Mouse (Mus musculus): ENCODE measurements around the gene Myo9b. TPM values are rescaled to one million over a fixed set of nuclear protein-coding genes. Genes with fewer than 3 reads are reported as not detected.
A peak's percentile ranks its signal among the peaks of the same experiment; 100 is the strongest.

The Myo9b gene
- total RNA-seq, 2 experiments from 2014 or later = 20.5 to 22.3 TPM

GRCm38 (mm10) chr8:71383860-71384259, 111.3 kb downstream of the Myo9b start:
- DNase-seq = no peak

GRCm38 (mm10) chr8:71385212-71385835, 112.8 kb downstream of the Myo9b start:
- DNase-seq = no peak

- DNase-seq = peak in 1 of 2 experiments; percentile 63
These were observed 115.8 kb downstream of the Myo9b start for GRCm38 (mm10) chr8:71388267-71388666.

- peak in 1 of 2 experiments; percentile 0 for DNase-seq
These were observed 119.2 kb downstream of the Myo9b start for GRCm38 (mm10) chr8:71391696-71392095.

- no peak for DNase-seq
These were observed 119.9 kb downstream of the Myo9b start for GRCm38 (mm10) chr8:71392391-71392790.

- DNase-seq = peak; percentile 3 to 12
These were observed 120.4 kb downstream of the Myo9b start for GRCm38 (mm10) chr8:71392871-71393270.

- DNase-seq = peak; percentile 3 to 8
These were observed 122.0 kb downstream of the Myo9b start for GRCm38 (mm10) chr8:71394481-71394880.

- peak; percentile 10 to 29 for DNase-seq
These were observed 122.6 kb downstream of the Myo9b start for GRCm38 (mm10) chr8:71395071-71395470.

GRCm38 (mm10) chr8:71395629-71396028, 123.1 kb downstream of the Myo9b start, which contains the start of gene Ushbp1:
Gene Ushbp1, minus strand, starts transcription at chr8:71395802.
- DNase-seq = peak; percentile 64 to 86

GRCm38 (mm10) chr8:71396639-71397305, 124.3 kb downstream of the Myo9b start, which contains the start of gene Babam1:
Gene Babam1, plus strand, starts transcription at chr8:71396861.
- peak; percentile 94 to 98 for DNase-seq

GRCm38 (mm10) chr8:71397701-71398100, 125.2 kb downstream of the Myo9b start:
- no peak for DNase-seq

- DNase-seq = no peak
These were observed 128.3 kb downstream of the Myo9b start for GRCm38 (mm10) chr8:71400826-71401225.

- DNase-seq = no peak
These were observed 128.9 kb downstream of the Myo9b start for GRCm38 (mm10) chr8:71401454-71401853.

GRCm38 (mm10) chr8:71402446-71402964, 130.0 kb downstream of the Myo9b start:
- no peak for DNase-seq

- no peak for DNase-seq
These were observed 130.8 kb downstream of the Myo9b start for GRCm38 (mm10) chr8:71403107-71403885.

GRCm38 (mm10) chr8:71404011-71404410, 131.5 kb downstream of the Myo9b start:
- DNase-seq = no peak

GRCm38 (mm10) chr8:71404951-71405351, 132.4 kb downstream of the Myo9b start:
- no peak for DNase-seq

- DNase-seq = peak; percentile 95 to 99
These were observed 133.0 kb downstream of the Myo9b start, which contains the start of gene Ankle1 for GRCm38 (mm10) chr8:71405401-71406098. Gene Ankle1, plus strand, starts transcription at chr8:71406010.

- DNase-seq = peak; percentile 63 to 64
These were observed 133.8 kb downstream of the Myo9b start for GRCm38 (mm10) chr8:71406099-71407015.

- no peak for DNase-seq
These were observed 134.9 kb downstream of the Myo9b start for GRCm38 (mm10) chr8:71407441-71407840.

GRCm38 (mm10) chr8:71408231-71408630, 135.7 kb downstream of the Myo9b start:
- no peak for DNase-seq

All from heart, adult 18-20 months (tissue).